Mouse (Mus musculus) heart, adult 2 months (tissue): ENCODE measurements around the gene Tmub2.

Source experiments
- CTCF ChIP-seq: fragments of 200-600 bp; IDR thresholded peaks from 2 replicates; pipeline ENCODE4 v1.8.1; 2022; ENCODE audit warnings: antibody characterized with exemption, mild to moderate bottlenecking, moderate library complexity
- POLR2A ChIP-seq: fragments of 200-500 bp; IDR thresholded peaks from 2 replicates; pipeline ENCODE4 v1.6.1; 2011; ENCODE audit warnings: mild to moderate bottlenecking, low read depth, low read length, control low read depth; ENCODE audit not compliant: insufficient read depth

GRCm38 (mm10) chr11:102314321-102314720 lies 29.6 kb downstream of the Tmub2 start:
- TF ChIP-seq POLR2A (no peak), CTCF (no peak)
